Mouse (Mus musculus) lung, postnatal 36 days (tissue): ENCODE measurements around the gene Tex10.
"Not testable (repeated sequence)": the region's sequence is repeated elsewhere in the genome, so short reads cannot be mapped to it uniquely, and the experiment has no call there.

Source experiments
- DNase-seq: peaks from one replicate; pipeline ENCODE4 v3.0.0; 2022; ENCODE audit warnings: mixed read lengths

The Tex10 gene

GRCm38 (mm10) chr4:48472792-48473650, at the start of gene Tex10:
TSS of gene Tex10 (minus strand) at chr4:48473459.
- peak; percentile 92 for DNase-seq

- no peak for DNase-seq
Observed at GRCm38 (mm10) chr4:48510861-48511260, 37.6 kb upstream of the Tex10 start.

GRCm38 (mm10) chr4:48492510-48492909, 19.3 kb upstream of the Tex10 start:
- no peak for DNase-seq

- no peak for DNase-seq
Observed at GRCm38 (mm10) chr4:48491290-48491743, 18.1 kb upstream of the Tex10 start.

GRCm38 (mm10) chr4:48488916-48489315, 15.7 kb upstream of the Tex10 start:
- no peak for DNase-seq

- peak; percentile 73 for DNase-seq
Observed at GRCm38 (mm10) chr4:48481287-48481686, 8.0 kb upstream of the Tex10 start.

GRCm38 (mm10) chr4:48473651-48474011, 372 bp upstream of the Tex10 start:
- DNase-seq = no peak

- no peak for DNase-seq
Observed at GRCm38 (mm10) chr4:48472052-48472791, 1.0 kb downstream of the Tex10 start.

GRCm38 (mm10) chr4:48470977-48471376, 2.3 kb downstream of the Tex10 start:
- DNase-seq = no peak

- DNase-seq = no peak
Observed at GRCm38 (mm10) chr4:48461060-48461459, 12.2 kb downstream of the Tex10 start.

- DNase-seq = no peak
Observed at GRCm38 (mm10) chr4:48458436-48458835, 14.8 kb downstream of the Tex10 start.

- peak; percentile 9 for DNase-seq
Observed at GRCm38 (mm10) chr4:48454106-48454773, 19.0 kb downstream of the Tex10 start.

GRCm38 (mm10) chr4:48428054-48428453, 45.2 kb downstream of the Tex10 start:
- DNase-seq = no peak

- DNase-seq = no peak
Observed at GRCm38 (mm10) chr4:48427413-48427812, 45.8 kb downstream of the Tex10 start.

- no peak for DNase-seq
Observed at GRCm38 (mm10) chr4:48423738-48424137, 49.5 kb downstream of the Tex10 start.

GRCm38 (mm10) chr4:48422633-48423032, 50.6 kb downstream of the Tex10 start:
- DNase-seq = no peak

GRCm38 (mm10) chr4:48418831-48419468, 54.3 kb downstream of the Tex10 start:
- peak; percentile 38 for DNase-seq

- no peak for DNase-seq
Observed at GRCm38 (mm10) chr4:48415838-48416335, 57.4 kb downstream of the Tex10 start.

GRCm38 (mm10) chr4:48413473-48413872, 59.8 kb downstream of the Tex10 start:
- no peak for DNase-seq

GRCm38 (mm10) chr4:48407350-48408039, 65.8 kb downstream of the Tex10 start:
- DNase-seq = peak; percentile 62

GRCm38 (mm10) chr4:48405724-48406491, 67.4 kb downstream of the Tex10 start:
- DNase-seq = not testable (repeated sequence)
